Mouse (Mus musculus): ENCODE results near the gene Nol6. TPM values are rescaled to one million over a fixed set of nuclear protein-coding genes. Genes with fewer than 3 reads are reported as not detected.

Nol6 gene
- total and polyA plus RNA-seq, 2 experiments from 2014 or later: 7.3 to 39.8 TPM

- Histone ChIP-seq H3K4me3 (ENCODE audit: low read depth, low read length) (no peak overlapping the region), H3K36me3 (replicated peaks; ENCODE audit: control insufficient read depth, insufficient read depth, low read length) (no peaks in the 10 kb centered on the region), H3K9ac (replicated peaks; ENCODE audit: low read depth, low read length) (0 out of 2 replicates have a peak overlapping the region, but pooled peaks have one; percentile 18), H3K4me2 (ENCODE audit: low read depth, low read length) (peak overlapping the region; percentile 69), H3K27ac (ENCODE audit: low read depth) (no peak overlapping the region), H3K27me3 (ENCODE audit: control insufficient read depth, insufficient read depth, low read length) (peaks cover 27% of the 10 kb centered on the region), H3K4me1 (ENCODE audit: control insufficient read depth, insufficient read depth) (peaks cover 23% of the 10 kb centered on the region), H3K9me3 (replicated peaks; ENCODE audit: control insufficient read depth, low read length) (no peaks in the 10 kb centered on the region)
- TF ChIP-seq CTCF (IDR thresholded peaks at IDR 0.05; ENCODE audit: low read depth): no peak
- TF ChIP-seq EP300 (IDR thresholded peaks at IDR 0.05; ENCODE audit: low read depth): no peak
- ATAC-seq (ENCODE audit: insufficient read depth, low read depth) (no peak), DNase-seq (ENCODE audit: low spot score) (no peak)
- 78% methylated on average over 13 of the region's 13 CpGs for WGBS
Measured at GRCm38 (mm10) chr4:41097381-41097780, 26.9 kb downstream of the Nol6 start.

- H3K4me1 ChIP-seq (ENCODE audit: control insufficient read depth, insufficient read depth): peaks cover 23% of the 10 kb centered on the region
- no peaks in the 10 kb centered on the region for H3K9me3 ChIP-seq (replicated peaks; ENCODE audit: control insufficient read depth, low read length)
- DNase-seq (ENCODE audit: low spot score) (no peak), ATAC-seq (ENCODE audit: insufficient read depth, low read depth) (no peak)
- no peak overlapping the region for H3K4me2 ChIP-seq (ENCODE audit: low read depth, low read length)
- H3K9ac ChIP-seq (replicated peaks; ENCODE audit: low read depth, low read length): no peak overlapping the region
- H3K4me3 ChIP-seq (ENCODE audit: low read depth, low read length): no peak overlapping the region
- WGBS: 82% methylated on average over 5 of the region's 5 CpGs
- no peak overlapping the region for H3K27ac ChIP-seq (ENCODE audit: low read depth)
- H3K27me3 ChIP-seq (ENCODE audit: control insufficient read depth, insufficient read depth, low read length): peaks cover 27% of the 10 kb centered on the region
- H3K36me3 ChIP-seq (replicated peaks; ENCODE audit: control insufficient read depth, insufficient read depth, low read length): no peaks in the 10 kb centered on the region
- TF ChIP-seq CTCF (IDR thresholded peaks at IDR 0.05; ENCODE audit: low read depth) (no peak), EP300 (IDR thresholded peaks at IDR 0.05; ENCODE audit: low read depth) (no peak)
Measured at GRCm38 (mm10) chr4:41096794-41097193, 27.5 kb downstream of the Nol6 start.

DNA sequence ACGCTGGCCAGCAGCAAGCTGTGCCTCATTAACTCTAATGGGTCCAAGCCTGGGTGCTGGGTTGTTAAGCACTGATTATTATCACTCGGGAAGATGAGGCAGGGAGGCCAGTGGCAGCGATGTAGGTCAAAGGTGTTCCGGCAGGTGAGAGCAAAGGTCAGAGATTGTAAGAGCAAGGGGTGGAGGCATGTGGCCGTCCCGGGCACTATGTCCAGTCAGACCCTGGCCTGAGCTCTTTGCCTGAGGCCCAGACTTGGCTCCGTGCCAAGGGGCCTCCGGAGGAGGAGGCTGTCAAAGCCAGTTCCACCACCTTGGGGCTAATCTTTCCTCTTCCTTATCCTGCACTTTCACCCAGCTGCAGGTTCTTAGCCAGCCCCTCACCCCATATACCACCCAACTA, 28.1 kb downstream of the Nol6 start:
- Histone ChIP-seq H3K9me3 (replicated peaks; ENCODE audit: control insufficient read depth, low read length) (no peaks in the 10 kb centered on the region), H3K9ac (replicated peaks; ENCODE audit: low read depth, low read length) (no peak overlapping the region), H3K4me2 (ENCODE audit: low read depth, low read length) (no peak overlapping the region), H3K4me1 (ENCODE audit: control insufficient read depth, insufficient read depth) (peaks cover 23% of the 10 kb centered on the region), H3K27me3 (ENCODE audit: control insufficient read depth, insufficient read depth, low read length) (peaks cover 27% of the 10 kb centered on the region), H3K4me3 (ENCODE audit: low read depth, low read length) (no peak overlapping the region), H3K36me3 (replicated peaks; ENCODE audit: control insufficient read depth, insufficient read depth, low read length) (no peaks in the 10 kb centered on the region), H3K27ac (ENCODE audit: low read depth) (no peak overlapping the region)
- WGBS: 41% methylated on average over 8 of the region's 8 CpGs
- ATAC-seq (ENCODE audit: insufficient read depth, low read depth): no peak
- TF ChIP-seq CTCF (IDR thresholded peaks at IDR 0.05; ENCODE audit: low read depth) (no peak), EP300 (IDR thresholded peaks at IDR 0.05; ENCODE audit: low read depth) (no peak)
- no peak for DNase-seq (ENCODE audit: low spot score)

- no peaks in the 10 kb centered on the region for H3K36me3 ChIP-seq (replicated peaks; ENCODE audit: control insufficient read depth, insufficient read depth, low read length)
- TF ChIP-seq CTCF (IDR thresholded peaks at IDR 0.05; ENCODE audit: low read depth) (no peak), EP300 (IDR thresholded peaks at IDR 0.05; ENCODE audit: low read depth) (no peak)
- H3K4me2 ChIP-seq (ENCODE audit: low read depth, low read length): no peak overlapping the region
- no peaks in the 10 kb centered on the region for H3K9me3 ChIP-seq (replicated peaks; ENCODE audit: control insufficient read depth, low read length)
- H3K27ac ChIP-seq (ENCODE audit: low read depth): no peak overlapping the region
- H3K9ac ChIP-seq (replicated peaks; ENCODE audit: low read depth, low read length): no peak overlapping the region
- ATAC-seq (ENCODE audit: insufficient read depth, low read depth): peak; percentile 54
- 26% methylated on average over 9 of the region's 9 CpGs for WGBS
- peaks cover 23% of the 10 kb centered on the region for H3K27me3 ChIP-seq (ENCODE audit: control insufficient read depth, insufficient read depth, low read length)
- H3K4me1 ChIP-seq (ENCODE audit: control insufficient read depth, insufficient read depth): peaks cover 23% of the 10 kb centered on the region
- DNase-seq (ENCODE audit: low spot score): peak; percentile 49
- H3K4me3 ChIP-seq (ENCODE audit: low read depth, low read length): no peak overlapping the region
Measured at GRCm38 (mm10) chr4:41094361-41094760, 29.9 kb downstream of the Nol6 start.

DNA sequence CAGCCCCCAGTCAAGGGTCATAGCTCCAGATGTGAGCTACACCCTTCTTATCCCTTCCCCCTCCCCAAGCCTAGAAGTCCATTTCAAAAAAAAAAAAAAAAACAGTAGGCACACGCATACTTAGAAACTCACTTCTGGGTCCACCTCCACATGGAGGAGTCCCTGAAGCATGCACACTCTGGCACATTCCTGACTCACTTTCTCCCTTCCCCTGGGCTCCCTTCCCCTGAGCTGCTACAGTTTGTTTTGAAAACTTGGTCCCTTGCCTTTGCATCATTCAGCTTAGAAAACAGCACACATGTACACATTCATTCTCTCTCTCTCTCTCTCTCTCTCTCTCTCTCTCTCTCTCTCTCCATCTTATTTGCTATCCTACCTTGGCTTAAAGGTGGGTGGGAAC, 31.3 kb downstream of the Nol6 start:
- Histone ChIP-seq H3K9me3 (replicated peaks; ENCODE audit: control insufficient read depth, low read length) (no peaks in the 10 kb centered on the region), H3K27me3 (ENCODE audit: control insufficient read depth, insufficient read depth, low read length) (peaks cover 14% of the 10 kb centered on the region), H3K4me2 (ENCODE audit: low read depth, low read length) (no peak overlapping the region), H3K4me3 (ENCODE audit: low read depth, low read length) (no peak overlapping the region), H3K27ac (ENCODE audit: low read depth) (no peak overlapping the region), H3K9ac (replicated peaks; ENCODE audit: low read depth, low read length) (no peak overlapping the region), H3K36me3 (replicated peaks; ENCODE audit: control insufficient read depth, insufficient read depth, low read length) (no peaks in the 10 kb centered on the region), H3K4me1 (ENCODE audit: control insufficient read depth, insufficient read depth) (peaks cover 15% of the 10 kb centered on the region)
- ATAC-seq (ENCODE audit: insufficient read depth, low read depth): no peak
- TF ChIP-seq CTCF (IDR thresholded peaks at IDR 0.05; ENCODE audit: low read depth): no peak
- TF ChIP-seq EP300 (IDR thresholded peaks at IDR 0.05; ENCODE audit: low read depth): no peak
- DNase-seq (ENCODE audit: low spot score): no peak
- WGBS: 62% methylated on average over 1 of the region's 1 CpGs

GRCm38 (mm10) chr4:41091391-41091790, 32.9 kb downstream of the Nol6 start:
- Histone ChIP-seq H3K4me2 (ENCODE audit: low read depth, low read length) (no peak overlapping the region), H3K9ac (replicated peaks; ENCODE audit: low read depth, low read length) (no peak overlapping the region), H3K27ac (ENCODE audit: low read depth) (no peak overlapping the region), H3K27me3 (ENCODE audit: control insufficient read depth, insufficient read depth, low read length) (0 out of 2 replicates have a peak, but pooled peaks cover 7% of the 10 kb centered on the region), H3K4me1 (ENCODE audit: control insufficient read depth, insufficient read depth) (peaks cover 10% of the 10 kb centered on the region; the same call in 1 of the 2 replicates), H3K4me3 (ENCODE audit: low read depth, low read length) (no peak overlapping the region), H3K36me3 (replicated peaks; ENCODE audit: control insufficient read depth, insufficient read depth, low read length) (no peaks in the 10 kb centered on the region), H3K9me3 (replicated peaks; ENCODE audit: control insufficient read depth, low read length) (no peaks in the 10 kb centered on the region)
- WGBS: 27% methylated on average over 3 of the region's 3 CpGs
- no peak for TF ChIP-seq CTCF (IDR thresholded peaks at IDR 0.05; ENCODE audit: low read depth)
- TF ChIP-seq EP300 (IDR thresholded peaks at IDR 0.05; ENCODE audit: low read depth): no peak
- DNase-seq (ENCODE audit: low spot score) (no peak), ATAC-seq (ENCODE audit: insufficient read depth, low read depth) (no peak)
